Mouse (Mus musculus): ENCODE measurements around the gene Il31ra. TPM values are rescaled to one million over a fixed set of nuclear protein-coding genes. Genes with fewer than 3 reads are reported as not detected.
A peak's percentile ranks its signal among the peaks of the same experiment; 100 is the strongest.

Gene Il31ra
- polyA plus RNA-seq, 3 experiments from 2014 or later = 0.10 TPM; not detected in 2

DNA sequence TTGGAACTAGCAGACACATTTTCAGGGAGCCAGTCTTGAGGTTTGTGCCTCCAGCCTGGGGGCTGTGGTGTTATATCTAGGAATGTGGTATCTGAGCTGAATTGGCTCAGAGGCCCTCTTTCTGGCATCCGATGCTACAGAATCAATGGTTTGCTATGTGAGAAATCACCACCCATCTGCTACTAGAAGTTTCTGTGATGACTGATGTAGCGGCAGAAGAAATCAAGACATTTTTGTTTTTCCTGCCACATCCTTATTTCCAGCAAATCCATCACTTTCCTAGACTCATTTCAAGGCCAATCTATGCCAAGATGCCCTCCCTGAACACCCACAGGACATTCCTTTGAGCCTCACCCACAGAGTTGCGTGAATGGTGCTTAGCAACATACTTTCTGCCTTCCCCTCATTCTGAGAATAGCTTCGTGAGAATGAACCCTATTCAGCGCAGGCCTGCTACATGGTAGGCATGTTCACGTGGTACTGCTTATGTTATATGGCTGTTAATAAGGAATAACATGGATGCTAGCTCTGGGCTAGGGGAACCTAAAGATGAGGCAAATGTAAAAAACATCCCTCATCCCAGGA lies 33.5 kb downstream of the Il31ra start:
- no peak for ATAC-seq

GRCm38 (mm10) chr13:112556501-112556900 lies 37.7 kb downstream of the Il31ra start:
- no peak for ATAC-seq

GRCm38 (mm10) chr13:112553304-112553703 lies 40.9 kb downstream of the Il31ra start:
- no peak for ATAC-seq

DNA sequence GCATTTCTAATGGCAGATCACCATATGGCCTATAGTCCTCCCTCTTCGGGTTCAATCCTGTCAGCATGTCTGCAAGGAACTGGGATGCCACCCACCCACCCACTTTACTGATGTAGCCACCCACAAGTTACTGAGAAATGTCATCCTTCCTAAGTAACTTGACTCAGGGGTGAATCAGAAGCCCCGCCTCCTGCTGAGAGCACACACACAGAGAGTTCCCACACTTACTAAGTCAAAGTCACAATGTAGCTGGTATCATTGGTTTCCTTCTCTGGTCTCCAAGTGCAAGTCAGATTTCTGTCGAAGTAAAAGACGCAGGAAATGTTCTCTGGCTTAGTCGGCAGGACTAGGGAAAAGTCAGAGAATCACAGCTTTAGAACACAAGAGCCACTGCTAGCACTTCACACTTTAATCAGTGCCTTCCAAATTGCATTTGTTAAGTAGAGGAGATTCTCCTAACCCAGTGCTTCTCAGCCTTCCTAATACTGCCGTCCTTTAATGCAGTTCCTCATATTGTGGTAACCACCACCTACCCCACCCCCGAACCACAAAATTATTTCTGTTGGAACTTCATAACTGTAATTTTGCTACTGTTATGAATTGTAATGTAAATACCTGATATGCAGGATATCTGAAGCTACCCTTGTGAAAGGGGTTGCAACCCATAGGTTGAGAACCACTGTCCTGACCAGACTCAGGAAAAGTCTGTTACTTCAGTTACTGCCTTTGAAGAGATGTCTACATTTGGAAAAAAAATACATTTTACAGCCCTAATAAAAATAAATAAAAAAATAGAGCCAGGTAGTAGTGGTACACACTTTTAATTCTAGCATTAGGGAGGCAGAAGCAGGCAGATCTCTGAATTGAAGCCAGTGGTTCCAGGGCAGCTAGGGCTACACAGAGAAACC lies 42.3 kb downstream of the Il31ra start:
- no peak for ATAC-seq

DNA sequence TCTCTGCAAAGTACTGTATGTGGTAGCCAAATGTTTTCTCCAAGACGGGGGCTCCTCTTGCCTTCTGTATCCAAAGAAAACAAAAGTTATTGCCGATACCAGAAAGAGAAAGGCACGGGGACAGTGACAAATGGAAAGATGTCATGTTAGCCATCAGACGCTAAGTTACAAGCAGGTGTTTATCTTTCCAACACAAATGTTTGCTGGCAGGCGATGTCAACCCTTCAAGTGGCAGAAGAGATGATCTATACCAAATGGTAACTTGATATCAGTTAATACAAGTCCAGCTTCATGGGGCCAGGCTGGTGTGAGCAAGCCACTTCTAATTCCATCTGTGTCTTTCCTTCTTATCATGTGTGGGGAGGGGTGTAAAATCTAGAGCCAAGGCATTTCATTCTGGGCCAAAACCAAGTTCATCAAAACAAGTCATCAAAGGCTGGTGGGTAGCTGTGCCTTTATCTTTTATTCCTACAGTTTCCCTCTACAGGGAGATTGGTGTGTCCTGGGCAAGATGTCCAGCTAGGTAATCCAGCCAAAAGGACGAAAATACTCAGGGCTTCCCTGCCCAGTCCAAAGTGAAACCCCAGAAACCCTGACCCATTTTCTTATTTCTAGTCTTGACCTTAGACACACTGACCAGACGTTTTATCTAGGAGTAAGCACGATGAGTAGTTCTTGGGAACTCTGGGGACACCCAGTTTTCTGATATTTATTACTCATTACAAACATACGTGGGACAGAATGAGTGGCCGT lies 52.8 kb downstream of the Il31ra start:
- ATAC-seq = no peak

GRCm38 (mm10) chr13:112540616-112541015 lies 53.5 kb downstream of the Il31ra start:
- ATAC-seq = no peak

DNA sequence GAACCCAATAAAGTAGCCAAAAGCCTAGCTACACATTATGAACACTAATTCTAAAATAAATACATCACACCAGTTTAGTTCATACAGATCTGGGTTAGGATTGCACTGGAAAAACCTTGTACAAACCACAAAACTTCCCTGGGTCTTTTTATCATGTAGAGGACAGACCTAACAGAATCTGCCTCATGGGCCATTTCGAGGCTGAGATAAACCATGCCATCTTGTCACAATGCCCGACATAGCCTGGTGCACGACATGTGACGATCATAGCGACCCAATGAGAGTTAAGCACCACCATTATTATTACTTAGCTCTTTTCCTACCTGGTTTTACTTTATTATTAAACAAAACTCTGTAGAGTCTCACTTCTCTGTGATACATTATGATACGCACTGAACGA lies 57.1 kb downstream of the Il31ra start:
- ATAC-seq = no peak

- no peak for ATAC-seq
Measured at GRCm38 (mm10) chr13:112536611-112537010, 57.5 kb downstream of the Il31ra start.

GRCm38 (mm10) chr13:112533556-112533955 lies 60.6 kb downstream of the Il31ra start:
- no peak for ATAC-seq

GRCm38 (mm10) chr13:112532235-112532634 lies 61.9 kb downstream of the Il31ra start:
- ATAC-seq = no peak

DNA sequence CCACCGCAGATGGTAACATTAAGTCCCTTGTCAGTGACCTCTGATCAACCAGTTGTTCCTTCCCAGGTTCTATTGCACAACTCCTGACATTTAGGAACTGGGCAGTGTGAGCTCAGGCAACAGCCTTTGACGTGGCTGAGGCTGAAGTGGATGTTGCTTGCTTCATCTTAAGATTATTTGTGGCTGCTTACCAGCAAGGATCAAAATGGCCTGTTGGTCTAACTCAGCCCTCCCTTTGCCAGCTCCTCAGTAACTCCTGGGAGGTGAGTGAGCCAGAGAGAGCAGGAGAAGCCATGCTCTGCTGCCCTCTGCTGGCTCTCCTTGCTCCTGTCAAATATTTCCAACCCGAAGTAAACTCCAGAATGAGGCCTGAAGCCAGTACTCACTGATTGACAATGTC lies 64.3 kb downstream of the Il31ra start:
- ATAC-seq = peak; percentile 74

DNA sequence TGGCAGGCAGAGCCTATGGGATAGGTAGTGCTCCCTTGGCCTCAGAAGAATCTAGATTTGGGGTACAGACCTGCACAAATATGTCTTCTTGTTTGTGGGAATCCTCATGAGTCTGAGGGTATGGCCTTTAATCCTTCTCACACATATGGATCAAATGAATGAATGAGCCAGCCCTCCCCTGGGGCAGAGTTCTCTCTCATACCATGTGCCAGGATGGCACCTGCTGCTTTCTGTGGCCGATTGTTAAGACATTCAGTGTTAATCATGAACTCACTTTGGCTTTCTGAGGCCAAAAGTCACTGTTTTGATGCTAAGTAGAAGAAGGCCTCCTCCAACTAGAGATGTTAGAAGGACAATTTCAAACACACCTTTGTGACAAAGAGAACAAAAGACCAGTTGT lies 67.0 kb downstream of the Il31ra start:
- ATAC-seq = no peak

DNA sequence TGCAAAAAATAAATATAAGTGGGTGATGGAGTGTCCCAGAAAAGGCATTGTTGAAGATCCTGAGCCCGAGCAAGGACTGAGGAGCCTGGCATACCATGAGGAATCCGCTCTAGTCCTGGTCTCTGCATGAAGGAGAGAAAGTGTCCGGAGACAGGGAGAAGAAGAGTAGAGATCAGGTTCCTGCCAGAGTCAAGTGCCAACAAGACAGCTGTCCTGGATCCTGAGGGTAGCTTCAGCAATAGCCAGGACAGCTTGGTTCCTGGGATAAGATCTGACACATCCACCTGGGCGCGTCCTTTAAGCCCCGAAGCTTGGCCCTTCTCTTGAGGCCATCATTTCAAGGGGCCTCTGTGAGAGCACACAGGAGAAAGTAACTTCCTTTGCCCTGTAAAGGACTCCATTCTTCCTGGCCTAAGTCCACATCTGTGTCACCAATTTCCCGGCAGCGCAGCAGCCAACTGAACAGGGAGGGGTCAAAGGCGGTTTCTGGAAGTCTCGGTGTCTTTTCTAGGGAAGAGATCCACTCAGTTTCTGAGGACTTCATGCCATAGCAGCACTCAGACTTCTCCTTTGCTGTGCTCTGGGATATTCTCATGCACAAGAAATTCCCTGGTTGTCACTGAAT lies 70.7 kb downstream of the Il31ra start:
- ATAC-seq = no peak

DNA sequence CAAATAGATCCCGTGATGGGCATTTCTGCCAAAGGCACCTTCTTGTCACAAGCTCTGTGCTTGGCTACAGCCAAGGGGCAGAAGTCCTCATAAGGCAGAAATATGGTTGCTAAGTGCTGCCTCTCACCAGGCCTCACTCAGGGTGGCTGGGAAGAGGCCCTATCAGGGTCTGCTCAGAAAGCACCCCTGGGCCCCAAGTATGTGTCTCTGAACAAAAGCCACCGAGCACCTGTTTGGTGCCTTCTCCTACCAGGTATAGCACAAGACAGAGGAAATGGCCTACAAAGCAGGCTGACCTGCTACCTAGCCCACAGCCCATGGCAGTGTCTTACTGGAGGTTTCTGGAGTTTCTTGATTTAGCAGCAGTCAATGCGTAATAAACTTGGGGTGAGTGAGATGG lies 71.3 kb downstream of the Il31ra start:
- ATAC-seq = no peak

DNA sequence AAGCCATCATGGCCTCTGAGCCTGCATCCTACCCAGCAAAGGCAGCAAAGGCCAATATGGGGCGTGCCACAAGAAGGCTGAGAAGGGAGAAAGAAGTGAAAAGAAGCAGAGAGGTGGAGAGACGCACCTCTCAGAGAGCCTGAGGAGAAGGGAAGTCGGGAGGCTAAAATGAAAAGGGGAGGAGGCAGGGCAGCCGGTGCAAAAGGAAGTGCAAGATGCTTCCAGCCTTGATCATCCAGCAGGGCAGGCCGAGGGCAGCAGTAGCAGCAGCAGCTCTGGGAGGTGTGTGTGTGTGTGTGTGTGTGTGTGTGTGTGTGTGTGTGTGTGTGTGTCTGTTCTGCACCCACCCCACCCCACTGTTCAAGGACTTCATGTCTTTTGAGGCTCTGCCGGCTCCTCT lies 71.9 kb downstream of the Il31ra start:
- no peak for ATAC-seq

- no peak for ATAC-seq
Measured at GRCm38 (mm10) chr13:112514546-112514945, 79.6 kb downstream of the Il31ra start.

GRCm38 (mm10) chr13:112512824-112513223 lies 81.3 kb downstream of the Il31ra start:
- ATAC-seq = no peak

- ATAC-seq = no peak
Measured at GRCm38 (mm10) chr13:112511810-112512209, 82.3 kb downstream of the Il31ra start.

GRCm38 (mm10) chr13:112511261-112511660 lies 82.9 kb downstream of the Il31ra start:
- no peak for ATAC-seq

DNA sequence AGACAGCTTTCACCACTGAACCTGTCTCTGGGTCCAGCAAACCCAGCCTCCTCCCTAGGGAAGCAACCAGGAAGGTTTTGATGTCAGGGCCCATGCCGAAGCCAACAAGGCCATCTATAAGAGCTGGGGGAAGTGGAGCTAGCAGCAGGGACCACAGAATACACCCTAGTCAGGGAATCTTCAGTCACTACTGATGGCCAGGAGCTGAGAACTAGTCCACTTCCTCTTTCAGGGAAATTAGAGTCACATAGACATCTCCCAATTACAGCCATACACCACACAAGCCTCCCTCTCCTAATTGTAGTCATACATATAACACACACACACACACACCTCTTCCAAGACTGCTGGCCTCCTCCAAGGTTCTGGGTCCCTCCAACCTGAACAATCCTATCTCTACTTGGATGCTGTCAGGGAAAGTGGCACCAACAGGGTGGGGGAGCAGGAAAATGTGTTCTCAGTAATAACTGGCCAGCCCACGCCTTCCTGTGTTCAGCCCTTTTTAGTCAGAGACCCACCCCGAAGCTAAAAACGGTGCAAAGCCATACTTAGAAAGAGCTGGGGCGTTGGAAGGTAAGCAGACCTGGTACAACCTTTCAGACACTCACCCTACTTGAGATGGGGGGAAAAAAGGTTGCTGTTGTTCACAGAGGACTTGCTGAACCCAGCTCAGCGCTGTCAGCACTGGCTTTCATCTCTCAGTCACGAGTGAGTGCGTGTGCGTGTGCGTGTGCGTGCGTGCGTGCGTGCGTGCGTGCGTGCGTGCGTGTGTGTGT lies 83.5 kb downstream of the Il31ra start:
- ATAC-seq = peak; percentile 51

DNA sequence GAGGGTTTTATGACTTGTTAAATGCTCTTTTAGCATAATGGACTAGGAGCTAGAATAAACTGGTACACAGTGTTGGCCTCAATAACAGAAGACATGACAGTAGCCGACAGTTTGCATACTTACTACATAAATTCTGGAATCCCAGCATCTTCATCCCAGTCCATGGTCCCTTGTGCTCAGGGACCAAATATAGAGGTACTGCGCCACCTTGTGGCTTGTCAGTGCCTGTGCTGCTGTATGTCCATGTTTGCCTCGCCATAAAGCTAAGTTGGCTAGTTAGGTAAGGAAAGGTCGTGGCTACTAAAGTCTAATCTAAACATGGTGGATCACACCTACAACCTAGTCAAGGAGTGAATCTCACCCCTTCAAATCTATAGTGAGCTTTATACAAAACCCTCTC lies 84.7 kb downstream of the Il31ra start:
- peak; percentile 38 for ATAC-seq

DNA sequence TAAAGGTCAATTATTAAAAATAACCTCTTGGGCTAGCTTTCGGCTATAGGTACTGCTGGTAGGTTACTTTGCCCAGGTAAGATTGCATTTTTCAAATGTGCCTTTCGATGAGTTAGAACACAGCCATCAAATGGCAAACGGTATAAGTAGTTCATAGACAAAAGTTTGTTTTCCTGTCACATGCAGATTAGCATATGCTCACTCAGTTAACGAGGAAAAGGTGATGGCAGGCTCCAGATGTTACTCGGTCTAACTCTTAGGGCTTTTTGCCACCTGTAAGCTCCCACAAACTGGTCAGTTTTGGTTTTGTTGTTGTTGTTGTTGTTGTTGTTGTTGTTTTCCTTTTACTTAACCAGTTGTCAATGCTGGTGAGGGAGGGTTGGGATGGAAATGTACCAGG lies 85.7 kb downstream of the Il31ra start:
- ATAC-seq = no peak

Measured in inflammation-experienced regulatory T-cells, adult 6 months (primary cell).